Mouse (Mus musculus) kidney, adult 2 months (tissue): Measurements from ENCODE around the gene Sln. TPM values are rescaled to one million over a fixed set of nuclear protein-coding genes. Genes with fewer than 3 reads are reported as not detected.
A peak's percentile ranks its signal among the peaks of the same experiment; 100 is the strongest.

ENCODE experiments used
- DNase-seq: peaks from one replicate; pipeline ENCODE4 v3.0.0; 2021
- H3K27ac ChIP-seq: fragments of 200-500 bp; 2 replicates; pipeline ENCODE4 v1.5.1; 2012; ENCODE audit warnings: low read depth, low read length, control low read depth, inconsistent platforms; ENCODE audit not compliant: insufficient read depth
- H3K27me3 ChIP-seq: fragments of 200-500 bp; replicated peaks from 2 replicates; pipeline ENCODE4 v1.6.1; 2012; ENCODE audit warnings: mild to moderate bottlenecking, moderate library complexity, low read length, inconsistent platforms; ENCODE audit not compliant: control insufficient read depth, insufficient read depth
- H3K36me3 ChIP-seq: fragments of 200-500 bp; 2 replicates; pipeline ENCODE4 v1.6.1; 2012; ENCODE audit warnings: mild to moderate bottlenecking, moderate library complexity, low read length, inconsistent platforms; ENCODE audit not compliant: control insufficient read depth, insufficient read depth
- H3K4me1 ChIP-seq: fragments of 200-500 bp; 2 replicates; pipeline ENCODE4 v1.6.1; 2011; ENCODE audit warnings: low read length; ENCODE audit not compliant: control insufficient read depth, insufficient read depth
- H3K4me3 ChIP-seq: fragments of 200-500 bp; 2 replicates; pipeline ENCODE4 v1.5.1; 2011; ENCODE audit warnings: mild to moderate bottlenecking, low read depth, low read length, control low read depth; ENCODE audit not compliant: insufficient read depth
- CTCF ChIP-seq: fragments of 200-500 bp; conservative IDR thresholded peaks from 2 replicates; pipeline ENCODE4 v1.5.1; 2011; ENCODE audit warnings: low read depth, mild to moderate bottlenecking, control low read depth, low read length, moderate library complexity, mixed read lengths; ENCODE audit not compliant: insufficient read depth, insufficient read length
- POLR2A ChIP-seq: fragments of 200-500 bp; IDR thresholded peaks from one replicate; pipeline ENCODE4 v1.6.1; 2011; ENCODE audit warnings: low read depth, low read length, control low read depth
- WGBS: fragments of 180-500 bp; shearing (Covaris S2); methylation state at CpG from one replicate; pipeline ENCODE4 v1.1.7; 2018; 5-methylcytosine and 5-hydroxymethylcytosine counted together
- polyA plus RNA-seq: library from polyadenylated mRNA; depleted of rRNA; stranded (reverse); fragments of >200 nt; gene quantifications from 2 replicates; pipeline ENCODE4 v1.2.3, GENCODE M21; 2012

Gene Sln
- polyA plus RNA-seq, 1 experiment, result 7.1 TPM

GRCm38 (mm10) chr9:53857864-53858263 is 7.9 kb downstream of the Sln start:
- no peaks in the 10 kb centered on the region for H3K36me3 ChIP-seq
- H3K27me3 ChIP-seq, result no peaks in the 10 kb centered on the region
- DNase-seq, result no peak
- H3K4me3 ChIP-seq, result no peak overlapping the region
- TF ChIP-seq CTCF (no peak), POLR2A (no peak)
- H3K27ac ChIP-seq, result no peak overlapping the region
- no peaks in the 10 kb centered on the region for H3K4me1 ChIP-seq
- WGBS, result 72% methylated on average over 5 of the region's 5 CpGs

DNA sequence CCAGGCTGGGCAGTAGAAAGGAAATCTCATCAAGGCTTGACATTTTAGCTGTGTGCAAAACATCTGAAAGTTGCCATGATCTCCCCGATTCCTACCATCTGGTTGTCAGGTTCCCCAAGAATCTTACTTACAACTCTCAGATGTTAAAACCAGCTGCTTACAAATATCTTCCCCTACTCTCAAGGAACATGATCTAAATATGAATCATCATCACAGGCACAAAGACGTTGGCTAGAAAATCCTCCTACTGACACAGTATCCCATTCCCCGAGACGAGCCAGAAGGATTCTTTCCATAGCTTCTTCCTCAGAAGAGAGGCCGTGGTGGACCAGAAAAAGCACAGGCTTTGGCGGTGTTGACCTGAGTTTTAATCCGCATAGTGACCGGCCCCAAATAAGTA is 23.3 kb downstream of the Sln start:
- TF ChIP-seq POLR2A (no peak), CTCF (no peak)
- Histone ChIP-seq H3K27ac (no peak overlapping the region), H3K36me3 (no peaks in the 10 kb centered on the region), H3K4me1 (no peaks in the 10 kb centered on the region), H3K27me3 (no peaks in the 10 kb centered on the region), H3K4me3 (no peak overlapping the region)
- 87% methylated on average over 8 of the region's 8 CpGs for WGBS
- no peak for DNase-seq

DNA sequence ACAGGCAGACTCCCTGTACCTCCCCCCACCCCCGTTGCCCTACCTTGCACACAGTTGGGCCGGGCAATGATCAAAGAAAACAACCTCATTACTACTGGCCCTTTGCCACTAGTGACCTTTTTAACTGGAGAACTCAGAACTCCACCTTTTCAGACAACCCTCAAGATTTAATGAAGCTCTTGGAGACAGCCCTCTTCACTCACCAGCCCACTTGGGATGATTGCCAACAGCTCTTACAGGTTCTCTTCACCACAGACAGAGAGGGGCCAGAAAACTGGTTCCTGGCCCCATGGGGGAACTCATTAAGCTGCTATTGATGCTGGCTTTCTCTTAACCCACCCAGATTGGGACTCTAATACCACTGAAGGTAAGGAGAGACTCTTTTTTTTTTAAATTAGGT is 27.5 kb downstream of the Sln start:
- H3K4me3 ChIP-seq, result no peak overlapping the region
- no peak for DNase-seq
- H3K27ac ChIP-seq, result no peak overlapping the region
- no peaks in the 10 kb centered on the region for H3K36me3 ChIP-seq
- TF ChIP-seq CTCF (no peak), POLR2A (no peak)
- no peaks in the 10 kb centered on the region for H3K4me1 ChIP-seq
- no peaks in the 10 kb centered on the region for H3K27me3 ChIP-seq
- WGBS, result 10% methylated on average over 2 of the region's 2 CpGs

DNA sequence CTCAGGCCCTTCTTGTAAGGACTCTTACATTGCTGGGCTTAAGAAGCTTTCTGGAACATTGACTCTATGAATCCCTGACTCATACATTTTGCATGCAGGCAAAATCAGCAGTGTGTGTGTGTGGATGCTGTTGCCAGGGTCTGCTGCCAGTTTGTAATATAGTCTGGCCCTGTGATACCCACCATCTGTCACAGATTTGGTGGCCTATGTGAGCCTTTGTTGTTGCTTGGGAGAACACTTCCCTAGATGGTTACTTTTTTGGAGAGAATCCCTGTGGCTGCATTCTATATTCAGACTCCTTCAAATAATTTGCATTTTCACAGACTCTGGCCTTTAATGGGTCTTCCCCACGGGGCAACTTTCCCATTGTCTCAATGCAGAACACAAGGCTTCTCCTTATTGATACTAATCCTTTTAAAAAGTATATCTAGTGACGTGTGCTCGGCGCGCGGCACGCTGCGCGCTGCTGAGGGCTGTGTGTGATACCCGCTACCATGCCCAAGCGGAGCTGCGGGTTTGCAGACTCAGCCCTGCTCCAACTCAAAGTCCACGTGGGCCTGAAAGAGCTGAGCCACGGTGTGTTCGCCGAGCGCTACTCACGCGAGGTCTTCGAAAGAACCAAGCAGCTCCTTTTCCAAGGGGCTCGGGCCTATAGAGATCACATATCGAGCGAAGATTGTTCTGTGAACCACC is 33.8 kb downstream of the Sln start:
- TF ChIP-seq POLR2A (no peak), CTCF (no peak)
- no peak overlapping the region for H3K4me3 ChIP-seq
- H3K27me3 ChIP-seq, result no peaks in the 10 kb centered on the region
- 93% methylated on average over 23 of the region's 23 CpGs for WGBS
- H3K4me1 ChIP-seq, result no peaks in the 10 kb centered on the region
- no peaks in the 10 kb centered on the region for H3K36me3 ChIP-seq
- H3K27ac ChIP-seq, result no peak overlapping the region
- DNase-seq, result no peak

GRCm38 (mm10) chr9:53890075-53890474 is 40.1 kb downstream of the Sln start:
- Histone ChIP-seq H3K27me3 (no peaks in the 10 kb centered on the region; the same call in 1 of the 2 replicates), H3K27ac (no peak overlapping the region), H3K4me1 (no peaks in the 10 kb centered on the region), H3K36me3 (no peaks in the 10 kb centered on the region), H3K4me3 (no peak overlapping the region)
- 7% methylated on average over 1 of the region's 1 CpGs for WGBS
- peak; percentile 34 for DNase-seq
- no peak for TF ChIP-seq POLR2A
- peak; percentile 62 for TF ChIP-seq CTCF

- DNase-seq, result no peak
- Histone ChIP-seq H3K27ac (no peak overlapping the region), H3K27me3 (no peaks in the 10 kb centered on the region; the same call in 1 of the 2 replicates), H3K36me3 (no peaks in the 10 kb centered on the region), H3K4me1 (no peaks in the 10 kb centered on the region), H3K4me3 (no peak overlapping the region)
- no peak for TF ChIP-seq POLR2A
- TF ChIP-seq CTCF, result no peak
- WGBS, result 24% methylated on average over 7 of the region's 7 CpGs
Observed at GRCm38 (mm10) chr9:53895827-53896226, 45.9 kb downstream of the Sln start.

DNA sequence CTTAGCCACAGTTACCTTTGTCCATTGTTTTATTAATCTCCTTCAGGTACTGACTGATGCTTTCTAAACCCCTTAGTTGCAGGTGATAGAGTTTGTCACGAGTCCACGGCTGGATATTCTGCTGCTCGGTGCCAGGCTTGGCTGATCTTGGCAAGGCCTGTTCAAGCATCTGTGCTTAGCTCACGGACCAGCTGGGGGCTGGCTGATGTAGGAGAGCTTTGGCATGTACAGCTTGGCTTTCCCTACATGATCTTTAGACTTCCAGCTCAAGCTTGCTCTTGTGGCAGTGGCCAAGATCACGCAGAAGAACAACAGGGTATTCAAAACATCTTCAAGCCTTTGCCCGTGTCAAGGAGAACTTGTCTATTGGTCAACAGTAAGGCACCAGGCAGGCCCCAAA is 49.9 kb downstream of the Sln start:
- TF ChIP-seq CTCF (no peak), POLR2A (no peak)
- Histone ChIP-seq H3K27ac (no peak overlapping the region), H3K27me3 (no peaks in the 10 kb centered on the region), H3K36me3 (no peaks in the 10 kb centered on the region), H3K4me3 (no peak overlapping the region), H3K4me1 (no peaks in the 10 kb centered on the region)
- WGBS, result 87% methylated on average over 6 of the region's 6 CpGs
- DNase-seq, result no peak
